Mouse (Mus musculus) liver, adult 2 months (tissue): ENCODE measurements around the gene Tpsab1. TPM values are rescaled to one million over a fixed set of nuclear protein-coding genes. Genes with fewer than 3 reads are reported as not detected.

Source experiments
- DNase-seq: peaks from one replicate; pipeline ENCODE4 v3.0.0-alpha.2; 2011; ENCODE audit warnings: low read depth, low spot score; ENCODE audit errors: extremely low read depth
- H3K27ac ChIP-seq: fragments of 200-500 bp; replicated peaks from 2 replicates; pipeline ENCODE4 v1.5.1; 2012; ENCODE audit warnings: low read depth, mild to moderate bottlenecking, control low read depth, inconsistent platforms, low read length; ENCODE audit not compliant: insufficient read depth
- H3K27me3 ChIP-seq: fragments of 200-500 bp; 2 replicates; pipeline ENCODE4 v1.6.1; 2012; ENCODE audit warnings: mild to moderate bottlenecking, moderate library complexity, low read length, inconsistent platforms; ENCODE audit not compliant: control insufficient read depth, insufficient read depth
- H3K36me3 ChIP-seq: fragments of 200-500 bp; 2 replicates; pipeline ENCODE4 v1.6.1; 2012; ENCODE audit warnings: low read length, inconsistent platforms; ENCODE audit not compliant: control insufficient read depth, insufficient read depth
- H3K4me1 ChIP-seq: fragments of 200-500 bp; 2 replicates; pipeline ENCODE4 v1.6.1; 2011; ENCODE audit warnings: low read length; ENCODE audit not compliant: control insufficient read depth, insufficient read depth
- H3K4me3 ChIP-seq: fragments of 200-500 bp; 2 replicates; pipeline ENCODE4 v1.5.1; 2011; ENCODE audit warnings: low read depth, mild to moderate bottlenecking, control low read depth, low read length, moderate library complexity; ENCODE audit not compliant: insufficient read depth
- H3K79me2 ChIP-seq: fragments of 200-500 bp; 2 replicates; pipeline ENCODE4 v1.6.1; 2012; ENCODE audit warnings: inconsistent platforms, mild to moderate bottlenecking, low read length, moderate library complexity; ENCODE audit not compliant: control insufficient read depth, insufficient read depth
- H3K9ac ChIP-seq: fragments of 200-500 bp; 2 replicates; pipeline ENCODE4 v1.6.1; 2012; ENCODE audit warnings: low read depth, mild to moderate bottlenecking, control low read depth, inconsistent platforms, low read length
- CTCF ChIP-seq: fragments of 200-500 bp; IDR thresholded peaks from 2 replicates; pipeline ENCODE4 v1.5.1; 2011; ENCODE audit warnings: low read depth, low read length, control low read depth
- POLR2A ChIP-seq: fragments of 200-500 bp; IDR thresholded peaks from 2 replicates; pipeline ENCODE4 v1.6.1; 2011; ENCODE audit warnings: low read length, control low read depth; ENCODE audit not compliant: insufficient read depth; ENCODE audit errors: extremely low read depth
- WGBS: fragments of 180-500 bp; shearing (Covaris S2); methylation state at CpG from one replicate; pipeline ENCODE4 v1.1.7; 2018; 5-methylcytosine and 5-hydroxymethylcytosine counted together
- polyA plus RNA-seq: library from polyadenylated mRNA; depleted of rRNA; stranded (reverse); fragments of >200 nt; gene quantifications from 2 replicates; pipeline ENCODE4 v1.2.3, GENCODE M21; 2012
- total RNA-seq: library from RNA; depleted of rRNA; stranded (reverse); fragments of >200 nt; gene quantifications from 2 replicates; pipeline ENCODE4 v1.2.3, GENCODE M21; 2014

Tpsab1 gene
- total and polyA plus RNA-seq, 2 experiments, result not detected

GRCm38 (mm10) chr17:25332321-25332720 lies 13.0 kb downstream of the Tpsab1 start:
- H3K4me1 ChIP-seq, result no peaks in the 10 kb centered on the region
- no peaks in the 10 kb centered on the region for H3K27me3 ChIP-seq
- TF ChIP-seq CTCF, result no peak
- no peaks in the 10 kb centered on the region for H3K36me3 ChIP-seq
- H3K27ac ChIP-seq, result no peak overlapping the region
- no peak overlapping the region for H3K4me3 ChIP-seq
- 68% methylated on average over 9 of the region's 9 CpGs for WGBS
- no peak for DNase-seq
- no peak overlapping the region for H3K9ac ChIP-seq
- no peaks in the 10 kb centered on the region for H3K79me2 ChIP-seq

DNA sequence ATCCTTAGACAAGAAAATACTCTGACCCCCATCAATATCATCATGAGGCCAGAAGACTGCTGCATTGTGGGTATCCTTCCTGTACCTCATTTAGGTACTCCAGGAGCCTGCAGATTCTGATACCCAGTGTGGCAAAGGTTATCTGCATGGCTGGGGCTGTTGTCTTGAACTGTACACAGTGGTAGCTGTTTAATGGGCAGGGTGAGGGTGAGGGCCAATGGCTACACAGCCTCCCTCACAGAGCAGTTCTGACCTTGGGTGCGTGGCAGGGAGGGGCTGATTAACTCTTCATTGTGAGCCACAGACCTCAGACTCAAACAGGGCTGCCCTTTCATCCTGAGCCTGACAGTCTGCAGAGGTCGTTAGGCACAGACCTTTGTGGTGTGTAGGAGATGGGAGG lies 22.4 kb downstream of the Tpsab1 start:
- H3K27me3 ChIP-seq, result no peaks in the 10 kb centered on the region
- TF ChIP-seq POLR2A (no peak), CTCF (no peak)
- no peaks in the 10 kb centered on the region for H3K36me3 ChIP-seq
- no peak overlapping the region for H3K9ac ChIP-seq
- 16% methylated on average over 2 of the region's 2 CpGs for whole genome bisulfite sequencing
- H3K4me3 ChIP-seq, result no peak overlapping the region
- H3K4me1 ChIP-seq, result no peaks in the 10 kb centered on the region
- H3K79me2 ChIP-seq, result no peaks in the 10 kb centered on the region
- no peak for DNase-seq
- no peak overlapping the region for H3K27ac ChIP-seq

- no peak overlapping the region for H3K9ac ChIP-seq
- no peaks in the 10 kb centered on the region for H3K4me1 ChIP-seq
- no peaks in the 10 kb centered on the region for H3K79me2 ChIP-seq
- 66% methylated on average over 8 of the region's 8 CpGs for WGBS
- no peak for DNase-seq
- H3K27ac ChIP-seq, result no peak overlapping the region
- no peaks in the 10 kb centered on the region for H3K27me3 ChIP-seq
- no peaks in the 10 kb centered on the region for H3K36me3 ChIP-seq
- no peak overlapping the region for H3K4me3 ChIP-seq
- TF ChIP-seq CTCF, result no peak
Observed at GRCm38 (mm10) chr17:25320819-25321218, 24.5 kb downstream of the Tpsab1 start.

GRCm38 (mm10) chr17:25318354-25318753 lies 27.0 kb downstream of the Tpsab1 start, which contains the start of gene Prss29:
TSS of gene Prss29 (plus strand) at chr17:25318654.
- H3K79me2 ChIP-seq, result no peaks in the 10 kb centered on the region
- peak; percentile 5 for DNase-seq
- WGBS, result 69% methylated on average over 5 of the region's 5 CpGs
- no peak within 1 kb of the TSS for H3K27ac ChIP-seq
- H3K4me1 ChIP-seq, result no peaks in the 10 kb centered on the region
- H3K4me3 ChIP-seq, result no peak within 1 kb of the TSS
- no peaks in the 10 kb centered on the region for H3K36me3 ChIP-seq
- H3K27me3 ChIP-seq, result no peaks in the 10 kb centered on the region
- H3K9ac ChIP-seq, result no peak within 1 kb of the TSS
- no peak for TF ChIP-seq POLR2A
- no peak for TF ChIP-seq CTCF

DNA sequence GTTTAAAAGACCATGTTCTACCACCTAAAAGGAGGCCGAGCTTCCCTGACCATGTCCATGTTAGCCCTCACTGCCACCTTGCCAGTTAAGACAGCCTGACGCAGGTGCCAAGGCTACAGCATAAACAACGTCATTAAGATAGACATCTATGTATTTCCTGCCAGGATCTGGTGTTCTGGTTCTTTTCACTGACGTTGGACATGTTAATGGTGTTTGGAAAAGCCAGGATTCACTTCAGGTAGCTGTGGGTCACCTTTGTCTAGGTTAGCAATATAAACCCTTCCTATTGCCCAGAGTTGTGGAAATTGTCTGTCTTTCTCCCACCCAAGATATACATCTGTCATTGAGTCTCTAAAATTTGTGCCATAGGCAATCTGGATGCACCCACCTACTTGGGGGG lies 37.0 kb downstream of the Tpsab1 start, which contains the start of gene Prss28:
TSS of gene Prss28 (plus strand) at position 301 of the 400 bp plus-strand sequence.
- H3K4me3 ChIP-seq, result no peak within 1 kb of the TSS
- H3K27ac ChIP-seq, result no peak within 1 kb of the TSS
- no peaks in the 10 kb centered on the region for H3K4me1 ChIP-seq
- 72% methylated on average over 4 of the region's 4 CpGs for WGBS
- no peaks in the 10 kb centered on the region for H3K27me3 ChIP-seq
- H3K36me3 ChIP-seq, result no peaks in the 10 kb centered on the region
- no peak for DNase-seq
- H3K9ac ChIP-seq, result no peak within 1 kb of the TSS
- TF ChIP-seq POLR2A (no peak), CTCF (no peak)
- no peaks in the 10 kb centered on the region for H3K79me2 ChIP-seq

DNA sequence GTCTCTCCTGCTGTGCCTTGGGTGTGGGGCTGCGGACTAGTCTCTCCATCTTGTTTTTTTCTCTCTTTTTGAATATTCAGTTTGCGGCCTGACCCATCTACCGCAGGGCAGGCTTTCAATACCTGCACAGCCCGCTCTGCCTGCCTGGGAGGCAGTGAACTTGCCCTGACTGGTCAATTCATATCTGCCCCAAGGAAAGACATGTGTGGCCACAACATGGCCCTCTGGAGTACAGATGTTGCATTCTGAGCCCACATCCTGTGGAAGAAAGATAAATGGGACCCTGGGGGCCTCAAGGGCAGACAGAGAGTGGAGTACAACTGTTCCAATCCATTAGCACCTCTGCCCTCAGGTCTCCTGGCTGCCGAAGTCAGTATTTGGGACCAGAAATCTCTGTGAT lies 47.3 kb downstream of the Tpsab1 start, which contains the start of gene Prss34:
TSS of gene Prss34 (plus strand) at position 301 of the 400 bp plus-strand sequence.
- no peak for DNase-seq
- Histone ChIP-seq H3K4me3 (no peak within 1 kb of the TSS), H3K4me1 (no peaks in the 10 kb centered on the region), H3K27ac (no peak within 1 kb of the TSS), H3K36me3 (no peaks in the 10 kb centered on the region), H3K9ac (no peak within 1 kb of the TSS), H3K79me2 (no peaks in the 10 kb centered on the region), H3K27me3 (peaks cover 3% of the 10 kb centered on the region; the same call in 1 of the 2 replicates)
- WGBS, result 87% methylated on average over 5 of the region's 5 CpGs
- TF ChIP-seq CTCF (no peak), POLR2A (no peak)
